Mouse (Mus musculus) embryonic facial prominence, embryonic 11.5 days (tissue): ENCODE measurements at regions not wholly inside any gene's neighbourhood (a gene's known extent, or its start where the extent isn't known, plus 50 kb on each side); places are given as distances from the start of the nearest gene placed in this dataset.
A peak's percentile ranks its signal among the peaks of the same experiment; 100 is the strongest.

Experiments used
- ATAC-seq: fragments of 200-750 bp; cut with Nextera tagmentation; replicated peaks from 2 replicates; pipeline ENCODE4 v1.8.0; 2017; ENCODE audit warnings: low read depth; ENCODE audit not compliant: insufficient number of reproducible peaks, low FRiP score, low TSS enrichment
- DNase-seq: peaks from one replicate; pipeline ENCODE4 v3.0.0-alpha.2; 2015; ENCODE audit warnings: low spot score
- H3K27ac ChIP-seq: fragments of 300-500 bp; sonication (generic); replicated peaks from 2 replicates; pipeline ENCODE4 v1.5.1; 2014; ENCODE audit warnings: mild to moderate bottlenecking, low read depth, low read length, control low read depth
- H3K27me3 ChIP-seq: fragments of 300-500 bp; sonication (generic); 2 replicates; pipeline ENCODE4 v1.6.1; 2014; ENCODE audit warnings: mild to moderate bottlenecking, low read length, moderate library complexity, mixed read lengths; ENCODE audit not compliant: control insufficient read depth, insufficient read depth
- H3K36me3 ChIP-seq: fragments of 300-500 bp; sonication (generic); replicated peaks from 2 replicates; pipeline ENCODE4 v1.6.1; 2014; ENCODE audit warnings: low read depth, mild to moderate bottlenecking, low read length, moderate library complexity, mixed read lengths; ENCODE audit not compliant: control insufficient read depth, insufficient read depth
- H3K4me1 ChIP-seq: fragments of 300-500 bp; sonication (generic); 2 replicates; pipeline ENCODE4 v1.6.1; 2014; ENCODE audit warnings: low read length, mixed read lengths; ENCODE audit not compliant: control insufficient read depth, insufficient read depth
- H3K4me2 ChIP-seq: fragments of 300-500 bp; sonication (generic); 2 replicates; pipeline ENCODE4 v1.6.1; 2014; ENCODE audit warnings: low read depth, mild to moderate bottlenecking, control low read depth, low read length, moderate library complexity
- H3K4me3 ChIP-seq: fragments of 300-500 bp; sonication (generic); 2 replicates; pipeline ENCODE4 v1.5.1; 2014; ENCODE audit warnings: low read depth, low read length, control low read depth
- H3K9ac ChIP-seq: fragments of 300-500 bp; sonication (generic); replicated peaks from 2 replicates; pipeline ENCODE4 v1.6.1; 2014; ENCODE audit warnings: mild to moderate bottlenecking, control low read depth, low read length
- H3K9me3 ChIP-seq: fragments of 300-500 bp; sonication (generic); replicated peaks from 2 replicates; pipeline ENCODE4 v1.6.1; 2016; ENCODE audit warnings: mild to moderate bottlenecking, low read length, inconsistent platforms, mixed read lengths; ENCODE audit not compliant: control insufficient read depth
- WGBS: fragments of 180-500 bp; shearing (Covaris S2); extraction: QIAGEN DNeasy Blood & Tissue Kit; methylation state at CpG from one replicate; pipeline ENCODE4 v1.1.7; 2014; 5-methylcytosine and 5-hydroxymethylcytosine counted together

DNA sequence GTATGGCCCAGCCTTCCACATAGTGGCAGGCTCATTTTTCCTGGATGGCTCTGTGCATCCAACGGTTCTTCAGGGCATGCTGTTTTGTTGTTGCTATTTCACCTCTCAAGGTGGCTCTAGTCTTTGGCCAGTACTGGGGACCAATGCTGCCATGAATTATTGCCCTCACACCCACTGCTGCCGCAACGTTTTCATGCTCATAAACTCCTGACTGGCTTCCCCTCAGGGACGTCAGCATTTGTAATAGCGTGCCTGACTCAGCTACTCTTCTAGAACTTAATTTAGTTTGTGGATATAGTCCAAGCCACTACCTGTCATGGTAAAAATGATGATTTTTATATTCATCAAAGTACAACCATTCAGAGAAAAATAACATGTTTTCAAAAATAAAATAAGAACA lies 2242.0 kb downstream of the 4930444P10Rik start:
- no peak for ATAC-seq
- DNase-seq: no peak
- Histone ChIP-seq H3K4me1 (no peaks in the 10 kb centered on the region), H3K27ac (no peak overlapping the region), H3K27me3 (no peaks in the 10 kb centered on the region; the same call in 1 of the 2 replicates), H3K9me3 (no peaks in the 10 kb centered on the region), H3K4me3 (no peak overlapping the region), H3K4me2 (no peak overlapping the region), H3K36me3 (no peaks in the 10 kb centered on the region), H3K9ac (no peak overlapping the region)
- 88% methylated on average over 5 of the region's 5 CpGs for WGBS

DNA sequence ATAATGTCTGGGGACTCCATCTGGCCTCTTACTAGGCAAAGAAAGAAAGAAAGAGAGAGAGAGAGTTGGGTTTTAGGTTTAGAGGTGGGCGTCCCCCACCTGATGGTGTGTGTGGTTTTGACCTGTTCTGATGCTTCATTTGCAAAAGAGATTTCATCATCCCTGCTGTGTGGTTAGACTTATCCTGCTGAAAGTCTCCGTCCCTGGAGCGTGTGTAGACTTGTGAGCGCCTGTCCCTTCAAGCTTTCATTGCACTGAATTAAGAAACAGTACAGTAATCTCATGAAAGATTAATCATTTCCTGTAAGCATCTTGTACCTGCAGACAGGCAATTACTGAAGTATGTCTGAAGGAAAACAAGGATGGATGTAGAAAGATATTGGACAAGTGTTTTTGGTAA lies 2244.1 kb downstream of the 4930444P10Rik start:
- Histone ChIP-seq H3K9me3 (no peaks in the 10 kb centered on the region), H3K9ac (no peak overlapping the region), H3K27me3 (no peaks in the 10 kb centered on the region), H3K4me1 (no peaks in the 10 kb centered on the region; the same call in 1 of the 2 replicates), H3K4me3 (no peak overlapping the region), H3K27ac (no peak overlapping the region), H3K4me2 (no peak overlapping the region), H3K36me3 (no peaks in the 10 kb centered on the region)
- DNase-seq: no peak
- WGBS: 85% methylated on average over 4 of the region's 4 CpGs
- ATAC-seq: no peak

DNA sequence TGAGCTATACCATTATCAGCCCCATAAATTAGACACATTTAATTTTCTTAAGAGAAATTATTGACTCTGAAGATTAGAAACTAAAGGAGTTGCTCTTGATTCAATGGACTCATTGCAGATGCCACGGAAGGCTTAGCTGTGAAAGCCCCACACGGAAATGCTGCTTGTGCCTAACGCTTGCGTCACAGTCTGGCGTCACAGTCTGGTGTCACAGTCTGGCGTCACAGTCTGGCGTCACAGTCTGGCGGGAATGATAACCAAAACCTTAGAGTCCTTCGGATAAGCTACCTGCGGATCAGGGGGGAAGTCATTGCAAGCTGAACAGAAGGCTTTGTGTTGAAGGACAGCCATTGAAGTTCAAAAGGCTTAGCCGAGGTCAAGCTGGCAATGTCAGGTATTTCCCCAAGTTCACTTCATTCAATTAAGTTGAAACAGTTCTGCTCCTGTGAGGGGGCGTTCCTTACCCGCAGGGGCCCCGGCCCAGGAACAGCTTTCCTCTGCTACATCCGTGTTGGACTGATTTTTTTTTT lies 2246.7 kb downstream of the 4930444P10Rik start:
- ATAC-seq: no peak
- no peak overlapping the region for H3K4me3 ChIP-seq
- no peaks in the 10 kb centered on the region for H3K27me3 ChIP-seq
- H3K27ac ChIP-seq: no peak overlapping the region
- 34% methylated on average over 15 of the region's 15 CpGs for WGBS
- no peak overlapping the region for H3K9ac ChIP-seq
- no peaks in the 10 kb centered on the region; the same call in 1 of the 2 replicates for H3K4me1 ChIP-seq
- DNase-seq: peak; percentile 57
- H3K4me2 ChIP-seq: no peak overlapping the region
- H3K9me3 ChIP-seq: no peaks in the 10 kb centered on the region
- no peaks in the 10 kb centered on the region for H3K36me3 ChIP-seq

DNA sequence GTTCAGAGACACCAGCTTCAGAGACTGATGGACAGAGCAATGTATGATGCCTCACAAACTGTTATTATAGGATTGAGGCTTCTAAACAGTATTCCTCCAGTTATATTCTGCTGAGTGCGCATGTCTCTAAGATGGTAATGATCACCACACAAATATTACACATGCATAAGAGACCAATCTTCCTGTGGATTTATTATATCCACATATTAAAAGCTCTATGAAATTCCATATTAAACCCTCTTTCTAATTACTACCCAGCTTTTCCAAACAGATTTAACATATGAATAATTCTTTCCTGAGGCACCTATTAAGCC lies 2252.9 kb downstream of the 4930444P10Rik start:
- H3K9ac ChIP-seq: no peak overlapping the region
- no peaks in the 10 kb centered on the region for H3K27me3 ChIP-seq
- no peaks in the 10 kb centered on the region; the same call in 1 of the 2 replicates for H3K4me1 ChIP-seq
- 97% methylated on average over 1 of the region's 1 CpGs for WGBS
- H3K36me3 ChIP-seq: no peaks in the 10 kb centered on the region
- no peaks in the 10 kb centered on the region for H3K9me3 ChIP-seq
- H3K27ac ChIP-seq: no peak overlapping the region
- H3K4me2 ChIP-seq: no peak overlapping the region
- DNase-seq (no peak), ATAC-seq (no peak)
- no peak overlapping the region for H3K4me3 ChIP-seq

DNA sequence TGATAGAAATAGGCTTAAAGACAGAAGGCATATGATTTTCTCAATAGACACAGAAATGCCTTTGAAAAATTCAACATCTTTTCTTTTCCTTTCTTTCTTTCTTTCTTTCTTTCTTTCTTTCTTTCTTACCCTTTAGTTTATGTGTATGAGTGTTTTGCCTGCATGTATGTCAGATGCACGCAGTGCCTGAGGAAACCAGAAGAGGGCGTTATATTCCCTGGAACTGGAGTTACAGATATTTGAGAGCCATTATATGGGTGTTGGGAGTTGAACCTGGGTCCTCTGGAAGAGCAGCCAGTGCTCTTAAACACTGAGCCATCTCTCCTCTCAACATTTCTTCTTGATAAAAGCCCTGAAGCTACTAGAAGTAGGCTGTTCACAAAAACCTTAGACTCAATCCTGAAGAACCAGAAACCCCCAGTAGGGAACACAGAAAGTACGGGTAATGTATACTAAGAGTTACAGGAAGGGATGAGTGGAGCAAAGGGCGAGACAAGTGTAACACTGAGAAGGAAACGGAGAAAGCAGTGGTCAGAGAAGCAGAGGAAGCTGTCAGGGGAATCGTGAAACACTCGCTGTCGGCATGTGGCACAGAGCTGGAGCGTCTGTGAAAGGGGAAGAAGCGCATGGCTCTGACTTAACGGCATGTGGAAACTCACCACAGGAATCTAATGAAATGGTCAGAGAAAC lies 2253.4 kb downstream of the 4930444P10Rik start:
- Histone ChIP-seq H3K27me3 (no peaks in the 10 kb centered on the region), H3K9ac (no peak overlapping the region; the same call in 1 of the 2 replicates), H3K27ac (no peak overlapping the region), H3K4me2 (no peak overlapping the region), H3K9me3 (no peaks in the 10 kb centered on the region), H3K4me3 (no peak overlapping the region), H3K4me1 (no peaks in the 10 kb centered on the region; the same call in 1 of the 2 replicates), H3K36me3 (no peaks in the 10 kb centered on the region)
- DNase-seq (no peak), ATAC-seq (no peak)
- 72% methylated on average over 11 of the region's 11 CpGs for WGBS

DNA sequence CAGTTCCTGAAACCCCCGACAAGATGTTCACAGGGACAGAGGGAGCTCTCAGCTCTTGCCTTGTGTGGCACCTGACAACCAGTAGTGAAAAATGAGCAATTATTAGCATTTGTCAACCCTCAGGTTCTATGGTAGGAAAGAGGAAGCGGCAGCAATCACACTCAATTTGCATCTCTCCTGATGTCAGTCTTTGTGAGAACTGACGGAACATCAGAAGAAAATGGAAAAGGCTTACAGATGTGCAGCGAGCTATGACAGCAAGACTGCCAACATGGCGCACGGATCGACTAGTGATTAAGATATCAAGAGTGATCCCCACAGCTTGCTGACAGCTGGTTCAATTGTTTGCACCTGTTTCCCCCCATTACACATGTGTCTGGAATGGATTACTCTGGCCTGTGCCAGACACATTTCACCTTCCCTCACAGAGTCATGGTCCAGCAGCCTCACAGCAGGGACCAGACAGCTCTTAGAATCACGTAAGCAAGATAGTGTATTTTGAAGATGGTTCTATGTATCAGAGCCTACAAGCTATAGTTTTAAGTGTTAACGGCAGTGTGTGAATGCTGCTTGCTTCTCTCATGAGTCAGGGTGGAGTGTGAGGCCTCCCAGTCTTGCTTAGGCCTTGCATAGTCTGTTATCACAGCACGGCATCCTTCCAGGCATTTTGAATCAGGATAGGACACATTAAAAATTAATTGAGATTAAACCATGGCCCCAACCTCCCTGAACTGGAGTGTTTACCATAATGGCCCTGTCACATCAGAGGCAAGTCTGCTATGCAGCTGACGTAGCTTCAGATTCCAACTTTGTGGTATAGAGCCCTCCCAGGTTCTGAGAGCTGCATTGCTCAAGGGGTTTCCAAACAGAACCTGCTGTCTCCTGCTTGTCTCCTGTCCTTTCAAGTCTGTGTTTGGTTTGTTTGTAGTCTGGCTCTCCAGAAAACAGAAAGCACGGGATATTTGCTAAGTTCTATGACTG lies 2258.0 kb downstream of the 4930444P10Rik start:
- H3K36me3 ChIP-seq: no peaks in the 10 kb centered on the region
- H3K4me1 ChIP-seq: no peaks in the 10 kb centered on the region
- H3K9ac ChIP-seq: no peak overlapping the region
- WGBS: 46% methylated on average over 12 of the region's 12 CpGs
- H3K4me3 ChIP-seq: no peak overlapping the region
- ATAC-seq (peak; percentile 81), DNase-seq (peak; percentile 70)
- no peaks in the 10 kb centered on the region for H3K9me3 ChIP-seq
- H3K27ac ChIP-seq: no peak overlapping the region
- H3K4me2 ChIP-seq: no peak overlapping the region
- H3K27me3 ChIP-seq: no peaks in the 10 kb centered on the region

DNA sequence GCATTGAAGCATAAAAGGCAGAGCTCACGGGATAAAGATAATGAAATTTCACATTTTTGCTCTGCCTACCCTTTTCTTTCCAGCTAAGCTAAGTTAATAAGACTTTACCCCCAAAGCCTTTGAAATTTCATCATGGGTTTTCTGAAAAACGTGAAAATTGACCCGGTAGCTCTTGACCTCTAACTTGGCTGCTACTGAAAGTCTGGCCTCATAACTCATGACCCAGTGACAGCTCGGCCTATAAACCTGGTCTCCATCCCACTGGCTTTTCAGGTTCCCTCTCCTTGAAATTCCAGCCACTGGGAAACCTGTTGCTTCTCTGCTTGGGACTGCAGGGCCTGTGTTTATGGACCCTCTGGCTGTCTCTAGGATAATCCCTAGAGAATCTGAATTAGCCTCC lies 2285.3 kb downstream of the 4930444P10Rik start:
- no peak overlapping the region for H3K4me2 ChIP-seq
- no peaks in the 10 kb centered on the region for H3K9me3 ChIP-seq
- H3K4me3 ChIP-seq: no peak overlapping the region
- ATAC-seq (no peak), DNase-seq (no peak)
- no peak overlapping the region for H3K9ac ChIP-seq
- H3K4me1 ChIP-seq: no peaks in the 10 kb centered on the region
- no peaks in the 10 kb centered on the region for H3K27me3 ChIP-seq
- H3K27ac ChIP-seq: no peak overlapping the region
- no peaks in the 10 kb centered on the region for H3K36me3 ChIP-seq
- WGBS: 61% methylated on average over 4 of the region's 4 CpGs

DNA sequence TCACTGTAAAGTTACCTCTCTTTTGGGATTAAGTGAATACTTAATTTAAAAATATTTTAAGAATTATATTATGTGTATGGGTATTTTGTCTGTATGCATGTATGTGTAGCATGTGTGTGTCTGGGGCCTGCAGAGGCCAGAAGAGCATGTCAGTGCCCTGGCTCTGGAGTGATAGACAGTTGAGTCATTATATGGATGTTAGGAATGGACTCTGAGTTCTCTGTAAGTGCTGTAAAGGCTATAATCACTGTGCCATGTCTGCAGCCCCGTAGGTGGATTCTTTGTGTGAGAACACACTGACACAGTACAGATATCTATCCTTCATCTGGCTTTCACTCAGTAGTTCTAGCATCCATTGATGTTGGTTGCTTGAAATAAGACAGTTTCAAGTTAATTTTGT lies 2292.7 kb downstream of the 4930444P10Rik start:
- DNase-seq: no peak
- H3K4me3 ChIP-seq: no peak overlapping the region
- 84% methylated on average over 1 of the region's 1 CpGs for WGBS
- H3K9ac ChIP-seq: no peak overlapping the region
- no peak for ATAC-seq
- H3K27ac ChIP-seq: no peak overlapping the region
- no peak overlapping the region for H3K4me2 ChIP-seq
- H3K36me3 ChIP-seq: no peaks in the 10 kb centered on the region
- H3K4me1 ChIP-seq: no peaks in the 10 kb centered on the region
- no peaks in the 10 kb centered on the region for H3K27me3 ChIP-seq
- H3K9me3 ChIP-seq: no peaks in the 10 kb centered on the region
